Mouse (Mus musculus) testis, adult 2 months (tissue): ENCODE measurements around the gene Flrt3.

Experiments
- CTCF ChIP-seq: fragments of 200-500 bp; IDR thresholded peaks from 2 replicates; pipeline ENCODE4 v1.5.1; 2012; ENCODE audit warnings: low read depth, mild to moderate bottlenecking, inconsistent platforms, low read length, moderate library complexity; ENCODE audit not compliant: control insufficient read depth, insufficient read depth, insufficient replicate concordance
- POLR2A ChIP-seq: fragments of 200-500 bp; IDR thresholded peaks from 2 replicates; pipeline ENCODE4 v1.6.1; 2012; ENCODE audit warnings: low read depth, mild to moderate bottlenecking, inconsistent platforms, low read length, moderate library complexity; ENCODE audit not compliant: control insufficient read depth

DNA sequence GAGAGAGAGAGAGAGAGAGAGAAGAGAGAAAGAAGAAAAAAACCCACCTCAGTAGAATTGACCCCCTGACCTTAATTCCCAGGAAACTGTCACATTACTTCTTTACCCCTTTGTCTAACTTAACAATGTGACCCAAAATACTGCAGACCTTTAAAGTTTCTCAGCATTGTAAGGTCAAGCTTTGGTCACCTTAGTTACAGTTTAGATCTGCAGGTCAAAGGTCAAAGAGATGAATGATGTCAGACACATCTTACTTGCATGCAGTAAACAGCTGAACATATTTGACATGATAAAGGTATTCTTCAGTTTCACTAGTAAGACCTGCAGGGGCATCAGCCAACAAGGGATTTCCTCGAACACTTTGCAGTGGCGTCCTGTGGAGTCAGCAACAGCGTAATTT is 32.9 kb upstream of the Flrt3 start:
- TF ChIP-seq CTCF (no peak), POLR2A (no peak)
